Mouse (Mus musculus) forebrain, embryonic 11.5 days (tissue): ENCODE results near the gene S1pr2. TPM values are rescaled to one million over a fixed set of nuclear protein-coding genes. Genes with fewer than 3 reads are reported as not detected.

ENCODE experiments used
- ATAC-seq: fragments of 200-750 bp; cut with Nextera tagmentation; replicated peaks from 2 replicates; pipeline ENCODE4 v1.8.0; 2017; ENCODE audit warnings: moderate TSS enrichment; ENCODE audit not compliant: low FRiP score
- DNase-seq: peaks from one replicate; pipeline ENCODE4 v3.0.0-alpha.2; 2017; ENCODE audit warnings: low spot score
- H3K27ac ChIP-seq: fragments of 300-500 bp; sonication (generic); 2 replicates; pipeline ENCODE4 v1.5.1; 2014; ENCODE audit warnings: low read depth, low read length
- H3K27me3 ChIP-seq: fragments of 300-500 bp; sonication (generic); 2 replicates; pipeline ENCODE4 v1.6.1; 2014; ENCODE audit warnings: mild to moderate bottlenecking, low read length, mixed read lengths; ENCODE audit not compliant: control insufficient read depth, insufficient read depth
- H3K36me3 ChIP-seq: fragments of 300-500 bp; sonication (generic); 2 replicates; pipeline ENCODE4 v1.6.1; 2014; ENCODE audit warnings: mild to moderate bottlenecking, low read length, moderate library complexity, mixed read lengths; ENCODE audit not compliant: control insufficient read depth, insufficient read depth
- H3K4me1 ChIP-seq: fragments of 300-500 bp; sonication (generic); replicated peaks from 2 replicates; pipeline ENCODE4 v1.6.1; 2014; ENCODE audit warnings: low read length, mixed read lengths; ENCODE audit not compliant: control insufficient read depth, insufficient read depth
- H3K4me2 ChIP-seq: fragments of 300-500 bp; sonication (generic); 2 replicates; pipeline ENCODE4 v1.6.1; 2014; ENCODE audit warnings: low read depth, mild to moderate bottlenecking, low read length, moderate library complexity, mixed read lengths; ENCODE audit not compliant: severe bottlenecking
- H3K4me3 ChIP-seq: fragments of 300-500 bp; sonication (generic); 2 replicates; pipeline ENCODE4 v1.5.1; 2014; ENCODE audit warnings: low read depth, low read length
- H3K9ac ChIP-seq: fragments of 300-500 bp; sonication (generic); 2 replicates; pipeline ENCODE4 v1.6.1; 2014; ENCODE audit warnings: low read length
- H3K9me3 ChIP-seq: fragments of 300-500 bp; sonication (generic); 2 replicates; pipeline ENCODE4 v1.6.1; 2016; ENCODE audit warnings: low read length, mixed read lengths; ENCODE audit not compliant: control insufficient read depth
- WGBS: fragments of 180-500 bp; shearing (Covaris S2); extraction: QIAGEN DNeasy Blood & Tissue Kit; methylation state at CpG from one replicate; pipeline ENCODE4 v1.1.7; 2014; 5-methylcytosine and 5-hydroxymethylcytosine counted together
- polyA plus RNA-seq: library from polyadenylated mRNA; unstranded; fragments of >200 nt; fragmentation: Nextera tagmentation; extraction: Ambion mirVana; gene quantifications from 2 replicates; pipeline ENCODE4 v1.2.1, GENCODE M21; 2014

The S1pr2 gene
- polyA plus RNA-seq, result 22.1 TPM in 2 replicates

DNA sequence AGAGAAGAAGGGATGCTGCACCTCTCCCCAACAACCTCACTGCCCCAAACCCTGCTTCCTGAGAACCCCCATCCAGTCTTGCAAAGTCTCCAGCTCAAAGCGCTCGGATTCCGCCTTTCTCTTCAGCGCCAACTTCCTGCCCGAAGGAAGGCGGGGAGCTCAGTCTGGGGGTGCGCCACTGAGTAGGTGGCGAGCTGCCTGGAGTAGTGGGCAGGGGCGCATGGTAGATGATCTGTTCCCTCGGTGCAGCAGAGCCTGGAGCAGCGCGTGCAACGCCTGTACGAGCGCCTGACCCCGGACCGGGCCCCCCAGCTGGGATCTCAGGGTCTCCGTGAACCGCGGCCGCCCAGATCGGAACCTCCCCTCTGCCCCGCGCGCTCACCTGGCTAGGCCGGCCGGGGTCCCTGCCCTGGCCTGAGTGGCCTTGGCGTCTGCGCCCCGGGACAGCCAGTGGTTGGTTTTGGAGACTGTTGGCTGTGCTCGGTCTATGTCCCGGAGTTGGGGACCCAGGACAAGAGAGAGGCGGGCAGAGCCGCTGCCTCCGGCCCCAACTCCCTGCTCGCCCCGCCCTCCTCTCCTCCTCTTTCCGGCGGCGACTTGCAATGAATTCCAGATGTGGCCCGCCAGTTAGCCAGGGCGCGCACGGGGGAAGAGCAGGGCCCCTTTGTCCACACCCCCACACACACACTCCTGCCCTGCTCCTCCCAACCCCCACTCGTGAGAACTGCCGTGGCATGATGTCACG, at the start of gene S1pr2:
S1pr2 (minus strand) TSS at position 566 of the 745 bp plus-strand sequence.
- Histone ChIP-seq H3K4me1 (peaks cover 7% of the 10 kb centered on the region; the same call in 1 of the 2 replicates), H3K36me3 (no peaks in the 10 kb centered on the region), H3K27me3 (no peaks in the 10 kb centered on the region), H3K9me3 (no peaks in the 10 kb centered on the region), H3K27ac (peak within 1 kb of the TSS; percentile 19; the same call in 1 of the 2 replicates), H3K9ac (peak within 1 kb of the TSS; percentile 74), H3K4me2 (peak within 1 kb of the TSS; percentile 98), H3K4me3 (peak within 1 kb of the TSS; percentile 72)
- DNase-seq, result peak; percentile 92
- ATAC-seq, result peak; percentile 83
- WGBS, result under 1% methylated on average over 43 of the region's 47 CpGs

DNA sequence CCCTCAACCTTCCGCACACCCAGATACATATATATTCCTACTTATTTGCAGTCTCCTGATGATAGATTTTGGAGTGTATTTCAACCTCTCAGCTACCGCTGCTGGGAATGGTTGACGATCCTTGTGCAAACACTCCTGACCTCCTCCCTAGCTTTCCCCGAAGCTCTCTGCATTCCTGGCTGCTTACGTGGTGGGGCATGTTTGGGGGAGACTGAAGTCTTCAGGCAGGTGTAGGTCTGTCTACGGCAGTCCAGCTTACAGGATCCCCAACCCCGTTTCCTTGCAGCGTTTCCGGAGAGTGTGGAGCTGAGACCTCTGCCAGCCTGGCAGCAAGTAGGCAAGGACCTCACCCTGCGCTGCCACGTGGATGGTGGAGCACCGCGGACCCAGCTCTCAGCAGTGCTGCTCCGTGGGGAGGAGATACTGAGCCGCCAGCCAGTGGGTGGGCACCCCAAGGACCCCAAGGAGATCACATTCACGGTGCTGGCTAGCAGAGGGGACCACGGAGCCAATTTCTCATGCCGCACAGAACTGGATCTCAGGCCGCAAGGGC, 48.8 kb upstream of the S1pr2 start:
- Histone ChIP-seq H3K9me3 (no peaks in the 10 kb centered on the region), H3K4me1 (0 out of 2 replicates have a peak, but pooled peaks cover 3% of the 10 kb centered on the region), H3K36me3 (no peaks in the 10 kb centered on the region), H3K27ac (no peak overlapping the region), H3K4me3 (no peak overlapping the region), H3K9ac (no peak overlapping the region), H3K4me2 (no peak overlapping the region), H3K27me3 (peaks cover 20% of the 10 kb centered on the region)
- no peak for ATAC-seq
- no peak for DNase-seq
- 73% methylated on average over 19 of the region's 19 CpGs for WGBS

DNA sequence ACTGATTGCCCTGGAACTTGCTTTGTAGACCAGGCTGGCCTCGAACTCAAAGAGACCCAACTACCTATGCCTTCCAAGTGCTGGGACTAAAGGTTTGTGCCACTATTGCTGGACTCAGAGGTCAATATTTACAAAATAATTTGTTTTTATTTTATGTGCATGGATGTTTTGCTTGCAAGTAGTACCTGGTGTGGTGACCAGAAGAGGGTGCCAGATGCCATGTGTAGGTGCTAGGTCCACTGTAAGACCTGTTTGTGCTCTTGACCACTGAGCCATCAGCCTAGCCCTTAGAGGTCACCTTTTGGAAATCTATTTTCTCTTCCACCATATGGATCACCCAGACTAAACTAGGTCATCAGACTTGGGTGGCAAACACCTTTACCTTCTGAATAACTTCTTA, 46.1 kb upstream of the S1pr2 start:
- no peak overlapping the region for H3K4me3 ChIP-seq
- no peak overlapping the region for H3K27ac ChIP-seq
- no peak overlapping the region for H3K4me2 ChIP-seq
- H3K36me3 ChIP-seq, result no peaks in the 10 kb centered on the region
- H3K9ac ChIP-seq, result no peak overlapping the region
- H3K9me3 ChIP-seq, result no peaks in the 10 kb centered on the region
- H3K4me1 ChIP-seq, result no peaks in the 10 kb centered on the region
- DNase-seq (no peak), ATAC-seq (no peak)
- WGBS, result 96% methylated on average over 1 of the region's 1 CpGs
- H3K27me3 ChIP-seq, result peaks cover 4% of the 10 kb centered on the region

DNA sequence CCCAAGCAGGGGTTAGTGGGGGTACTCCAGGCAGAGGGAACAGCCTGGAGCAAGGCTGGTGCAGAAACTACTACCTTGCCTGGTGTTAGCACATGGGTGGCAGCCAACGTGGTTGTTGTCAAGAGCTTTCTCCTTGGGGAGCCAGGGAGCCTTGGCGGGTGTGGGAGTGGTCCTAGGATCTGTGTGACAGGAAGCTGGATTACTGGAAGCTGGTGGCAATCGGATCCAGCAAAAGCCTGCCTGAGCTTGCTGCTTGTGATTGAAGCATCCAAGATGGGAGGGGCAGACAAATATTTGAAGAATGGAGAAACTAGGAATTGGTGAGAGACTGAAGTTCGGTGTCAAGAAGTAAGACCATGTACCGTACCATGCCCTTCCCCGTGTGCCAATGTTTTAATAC, 45.7 kb upstream of the S1pr2 start:
- Histone ChIP-seq H3K4me1 (no peaks in the 10 kb centered on the region), H3K4me3 (no peak overlapping the region), H3K36me3 (no peaks in the 10 kb centered on the region), H3K9ac (no peak overlapping the region), H3K4me2 (no peak overlapping the region), H3K27me3 (peaks cover 8% of the 10 kb centered on the region), H3K9me3 (no peaks in the 10 kb centered on the region), H3K27ac (no peak overlapping the region)
- no peak for ATAC-seq
- WGBS, result 68% methylated on average over 6 of the region's 6 CpGs
- DNase-seq, result no peak

DNA sequence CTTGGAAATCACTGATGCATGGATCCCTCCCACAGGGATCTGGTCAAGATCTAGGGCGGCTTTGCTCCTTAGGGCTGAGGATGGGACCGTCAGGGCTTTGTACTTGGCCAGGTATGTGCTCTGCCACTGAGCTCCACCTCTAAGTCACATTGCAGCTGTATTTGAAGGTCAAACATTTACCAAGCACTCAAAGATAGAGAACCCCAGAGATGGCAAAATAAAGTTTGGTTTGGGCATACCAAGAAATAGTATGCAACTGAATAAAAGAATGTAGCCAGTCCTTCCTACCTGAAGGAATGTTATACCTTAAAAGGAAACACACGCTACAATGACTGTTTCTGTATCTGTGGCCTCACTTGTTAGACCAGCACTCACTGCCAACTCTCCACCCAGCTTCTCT, 44.8 kb upstream of the S1pr2 start:
- Histone ChIP-seq H3K4me1 (no peaks in the 10 kb centered on the region), H3K9me3 (no peaks in the 10 kb centered on the region), H3K27ac (no peak overlapping the region), H3K9ac (no peak overlapping the region), H3K27me3 (peaks cover 16% of the 10 kb centered on the region), H3K4me3 (no peak overlapping the region), H3K4me2 (no peak overlapping the region), H3K36me3 (no peaks in the 10 kb centered on the region)
- WGBS, result 81% methylated on average over 3 of the region's 3 CpGs
- DNase-seq, result no peak
- no peak for ATAC-seq

DNA sequence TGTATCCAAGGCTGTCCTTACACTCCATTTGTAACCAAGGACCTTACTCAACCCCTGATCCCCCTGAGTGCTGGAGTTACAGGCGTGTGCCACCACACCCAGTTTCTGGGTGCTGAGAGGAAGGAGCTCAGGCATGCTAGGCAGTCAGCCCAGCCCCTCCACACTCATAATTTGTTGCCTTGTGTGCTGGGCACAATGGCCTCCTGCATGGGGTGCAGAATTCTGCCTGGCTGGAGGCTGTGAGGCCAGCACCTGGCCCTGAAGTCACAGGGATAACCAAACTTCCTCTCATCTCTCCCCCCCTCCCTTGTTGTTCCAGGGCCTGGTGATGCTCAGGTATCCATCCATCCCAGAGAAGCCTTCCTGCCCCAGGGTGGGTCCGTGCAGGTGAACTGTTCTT, 42.0 kb upstream of the S1pr2 start:
- no peak overlapping the region for H3K9ac ChIP-seq
- peaks cover 36% of the 10 kb centered on the region for H3K27me3 ChIP-seq
- 72% methylated on average over 2 of the region's 2 CpGs for WGBS
- DNase-seq (no peak), ATAC-seq (no peak)
- no peak overlapping the region for H3K27ac ChIP-seq
- peaks cover 9% of the 10 kb centered on the region; the same call in 1 of the 2 replicates for H3K4me1 ChIP-seq
- H3K4me3 ChIP-seq, result no peak overlapping the region
- no peaks in the 10 kb centered on the region for H3K36me3 ChIP-seq
- H3K9me3 ChIP-seq, result no peaks in the 10 kb centered on the region
- H3K4me2 ChIP-seq, result no peak overlapping the region

DNA sequence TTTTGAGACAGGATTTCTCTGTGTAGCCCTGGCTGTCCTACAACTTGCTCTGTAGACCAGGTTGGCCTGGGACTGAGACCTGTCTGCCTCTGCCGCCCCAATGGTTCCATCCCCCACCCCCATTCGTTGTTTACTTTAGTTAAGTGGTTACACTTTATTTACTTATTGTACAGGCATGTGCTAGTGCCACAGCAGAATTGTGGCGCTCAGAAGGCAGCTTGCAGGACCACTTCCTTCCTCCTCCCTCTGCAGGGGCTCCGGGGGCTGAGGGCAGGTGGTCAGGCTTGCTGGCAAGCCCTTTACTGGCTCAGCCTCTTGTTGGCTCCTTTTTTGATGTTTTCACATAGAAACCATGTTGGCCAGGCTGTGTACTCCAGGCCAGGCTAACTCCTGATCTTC, 40.6 kb upstream of the S1pr2 start:
- WGBS, result 50% methylated on average over 4 of the region's 4 CpGs
- H3K9ac ChIP-seq, result no peak overlapping the region
- H3K4me1 ChIP-seq, result peaks cover 9% of the 10 kb centered on the region; the same call in 1 of the 2 replicates
- no peak for DNase-seq
- H3K27me3 ChIP-seq, result peaks cover 36% of the 10 kb centered on the region
- no peak overlapping the region for H3K4me2 ChIP-seq
- H3K27ac ChIP-seq, result no peak overlapping the region
- ATAC-seq, result no peak
- H3K4me3 ChIP-seq, result no peak overlapping the region
- no peaks in the 10 kb centered on the region for H3K36me3 ChIP-seq
- no peaks in the 10 kb centered on the region for H3K9me3 ChIP-seq

DNA sequence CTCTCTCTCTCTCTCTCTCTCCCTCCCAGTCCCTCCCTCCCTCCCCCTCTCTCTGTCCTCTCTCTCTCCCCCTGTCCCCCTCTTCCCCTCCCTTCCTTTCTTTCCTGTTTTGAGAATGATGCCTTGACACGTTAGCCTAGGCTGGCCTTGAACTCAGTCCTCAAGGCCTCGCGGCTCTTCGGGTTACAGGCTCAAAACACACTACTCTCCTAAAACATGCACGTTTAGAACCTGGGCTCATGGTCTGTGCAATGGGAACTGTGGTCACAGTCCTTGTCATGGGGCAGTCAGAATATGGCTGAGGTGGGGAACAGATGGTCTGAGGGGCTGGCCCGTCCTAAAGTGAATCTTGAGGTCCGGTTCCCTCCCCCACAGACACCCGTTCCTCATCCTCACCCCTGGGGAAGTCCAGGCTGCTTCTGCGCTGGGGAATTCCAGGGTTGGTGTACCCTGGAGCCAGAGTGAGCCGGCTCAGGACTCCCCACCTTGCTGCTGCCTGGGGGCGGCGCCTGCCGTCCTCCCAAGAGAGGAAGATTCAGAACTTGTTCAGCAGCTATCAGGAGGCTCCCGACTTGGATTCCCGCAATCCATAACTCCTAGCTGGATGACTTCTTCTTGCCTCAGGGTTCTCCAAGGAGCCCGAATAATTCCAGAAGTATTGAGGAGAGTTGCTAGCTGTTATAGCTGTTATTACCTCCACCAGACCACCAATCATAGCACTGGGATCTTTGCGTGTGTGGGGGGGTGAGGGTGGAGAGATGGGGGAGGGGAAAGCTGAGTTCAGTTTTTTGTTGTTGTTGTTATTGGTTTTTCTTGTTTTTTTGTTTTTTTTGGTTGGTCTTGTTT, 40.0 kb upstream of the S1pr2 start:
- no peak for DNase-seq
- H3K4me3 ChIP-seq, result peak overlapping the region; percentile 18; the same call in 1 of the 2 replicates

More for the DNA sequence above, 40.0 kb upstream of the S1pr2 start:
- Histone ChIP-seq H3K27me3 (peaks cover 36% of the 10 kb centered on the region), H3K4me2 (no peak overlapping the region), H3K36me3 (no peaks in the 10 kb centered on the region), H3K9me3 (no peaks in the 10 kb centered on the region), H3K4me1 (peaks cover 9% of the 10 kb centered on the region; the same call in 1 of the 2 replicates), H3K9ac (no peak overlapping the region), H3K27ac (no peak overlapping the region)
- ATAC-seq, result no peak
- WGBS, result 4% methylated on average over 17 of the region's 17 CpGs
